Mouse (Mus musculus) heart, embryonic 14.5 days (tissue): ENCODE measurements around the gene Insl6. TPM values are rescaled to one million over a fixed set of nuclear protein-coding genes. Genes with fewer than 3 reads are reported as not detected.

Experiments used
- ATAC-seq: fragments of 200-750 bp; cut with Nextera tagmentation; 2 replicates; pipeline ENCODE4 v1.8.0; 2017; ENCODE audit warnings: low read depth, moderate TSS enrichment; ENCODE audit not compliant: insufficient number of reproducible peaks, insufficient read depth, low FRiP score
- H3K27ac ChIP-seq, 2 experiments: fragments of 200-500 bp in 1 of 2; fragments of 300-500 bp in 1 of 2; sonication (generic) in 1 of 2; replicated peaks in 1 of 2; 2 replicates each; pipeline ENCODE4 v1.5.1; 2012 to 2014; ENCODE audit warnings: low read depth in 2 of 2, low read length in 2 of 2, control low read depth in 1 of 2, mild to moderate bottlenecking in 1 of 2, mixed read lengths in 1 of 2; ENCODE audit not compliant: control insufficient read depth in 1 of 2, insufficient read depth in 1 of 2
- H3K27me3 ChIP-seq: fragments of 300-500 bp; sonication (generic); 2 replicates; pipeline ENCODE4 v1.6.1; 2014; ENCODE audit warnings: mild to moderate bottlenecking, low read length, control low read depth; ENCODE audit not compliant: control insufficient read depth, insufficient read depth
- H3K36me3 ChIP-seq: fragments of 300-500 bp; sonication (generic); 2 replicates; pipeline ENCODE4 v1.6.1; 2014; ENCODE audit warnings: mild to moderate bottlenecking, control low read depth, low read length, mixed read lengths; ENCODE audit not compliant: control insufficient read depth, insufficient read depth
- H3K4me1 ChIP-seq, 2 experiments: fragments of 200-500 bp in 1 of 2; fragments of 300-500 bp in 1 of 2; sonication (generic) in 1 of 2; 2 replicates each; pipeline ENCODE4 v1.6.1; 2012 to 2014; ENCODE audit warnings: low read length in 2 of 2, control low read depth in 1 of 2, mixed read lengths in 1 of 2; ENCODE audit not compliant: control insufficient read depth in 2 of 2, insufficient read depth in 2 of 2
- H3K4me2 ChIP-seq: fragments of 300-500 bp; sonication (generic); 2 replicates; pipeline ENCODE4 v1.6.1; 2014; ENCODE audit warnings: mild to moderate bottlenecking, low read length
- H3K4me3 ChIP-seq, 2 experiments: fragments of 200-500 bp in 1 of 2; fragments of 300-500 bp in 1 of 2; sonication (generic) in 1 of 2; 2 replicates each; pipeline ENCODE4 v1.5.1; 2012 to 2014; ENCODE audit warnings: low read length in 2 of 2, mild to moderate bottlenecking in 2 of 2, control low read depth in 1 of 2, low read depth in 1 of 2, moderate library complexity in 1 of 2; ENCODE audit not compliant: control insufficient read depth in 1 of 2, insufficient read depth in 1 of 2
- H3K9ac ChIP-seq: fragments of 300-500 bp; sonication (generic); 2 replicates; pipeline ENCODE4 v1.6.1; 2014; ENCODE audit warnings: mild to moderate bottlenecking, low read length
- H3K9me3 ChIP-seq: fragments of 300-500 bp; sonication (generic); 2 replicates; pipeline ENCODE4 v1.6.1; 2016; ENCODE audit warnings: low read length, control low read depth; ENCODE audit not compliant: control insufficient read depth
- WGBS: fragments of 180-500 bp; shearing (Covaris S2); extraction: QIAGEN DNeasy Blood & Tissue Kit; methylation state at CpG from one replicate; pipeline ENCODE4 v1.1.7; 2014; 5-methylcytosine and 5-hydroxymethylcytosine counted together
- polyA plus RNA-seq: library from polyadenylated mRNA; unstranded; fragments of >200 nt; fragmentation: Nextera tagmentation; extraction: Ambion mirVana; gene quantifications from 2 replicates; pipeline ENCODE4 v1.2.1, GENCODE M21; 2014

Insl6 gene
- polyA plus RNA-seq, 1 experiment from 2014 or later: 4.0 TPM

- WGBS: 94% methylated on average over 1 of the region's 1 CpGs
Observed at GRCm38 (mm10) chr19:29297366-29297765, 27.8 kb downstream of the Insl6 start.

GRCm38 (mm10) chr19:29296166-29296565, 29.0 kb downstream of the Insl6 start:
- no peak overlapping the region for H3K4me3 ChIP-seq
- no peaks in the 10 kb centered on the region for H3K9me3 ChIP-seq
- no peak overlapping the region for H3K4me2 ChIP-seq
- ATAC-seq: no peak
- H3K9ac ChIP-seq: no peak overlapping the region
- no peaks in the 10 kb centered on the region for H3K27me3 ChIP-seq
- no peak overlapping the region for H3K27ac ChIP-seq
- H3K36me3 ChIP-seq: peaks cover 69% of the 10 kb centered on the region
- peaks cover 5 to 6% of the 10 kb centered on the region in 2 experiments; a peak in 3 of 4 replicates for H3K4me1 ChIP-seq

More at GRCm38 (mm10) chr19:29297366-29297765, 27.8 kb downstream of the Insl6 start:
- Histone ChIP-seq H3K27ac (no peak overlapping the region), H3K27me3 (no peaks in the 10 kb centered on the region), H3K36me3 (peaks cover 67% of the 10 kb centered on the region), H3K4me3 (no peak overlapping the region), H3K4me2 (no peak overlapping the region), H3K9ac (no peak overlapping the region), H3K4me1 (peaks cover 2% of the 10 kb centered on the region in 2 experiments; a peak in 3 of 4 replicates), H3K9me3 (no peaks in the 10 kb centered on the region)
- no peak for ATAC-seq

- Histone ChIP-seq H3K27me3 (no peaks in the 10 kb centered on the region), H3K9me3 (no peaks in the 10 kb centered on the region), H3K27ac (no peak overlapping the region), H3K36me3 (peaks cover 61% of the 10 kb centered on the region), H3K4me1 (peaks cover 5 to 6% of the 10 kb centered on the region in 2 experiments; a peak in 3 of 4 replicates), H3K4me2 (no peak overlapping the region), H3K4me3 (no peak overlapping the region), H3K9ac (no peak overlapping the region)
- ATAC-seq: no peak
- 69% methylated on average over 2 of the region's 2 CpGs for WGBS
Observed at GRCm38 (mm10) chr19:29294756-29295155, 30.4 kb downstream of the Insl6 start.

GRCm38 (mm10) chr19:29292546-29292945, 32.6 kb downstream of the Insl6 start:
- ATAC-seq: no peak
- no peak overlapping the region for H3K4me3 ChIP-seq
- H3K9me3 ChIP-seq: no peaks in the 10 kb centered on the region
- H3K27ac ChIP-seq: peak overlapping the region in 1 of 2 experiments; percentile 3; a peak in 2 of 4 replicates
- H3K4me1 ChIP-seq: peaks cover 5 to 6% of the 10 kb centered on the region in 2 experiments; a peak in 3 of 4 replicates
- H3K4me2 ChIP-seq: no peak overlapping the region
- H3K9ac ChIP-seq: no peak overlapping the region
- H3K27me3 ChIP-seq: no peaks in the 10 kb centered on the region
- 40% methylated on average over 4 of the region's 4 CpGs for WGBS
- peaks cover 53% of the 10 kb centered on the region for H3K36me3 ChIP-seq

GRCm38 (mm10) chr19:29291532-29291931, 33.6 kb downstream of the Insl6 start:
- no peak overlapping the region for H3K4me3 ChIP-seq
- no peak overlapping the region for H3K9ac ChIP-seq
- peaks cover 5 to 6% of the 10 kb centered on the region in 2 experiments; a peak in 3 of 4 replicates for H3K4me1 ChIP-seq
- H3K9me3 ChIP-seq: no peaks in the 10 kb centered on the region
- no peak for ATAC-seq
- peaks cover 58% of the 10 kb centered on the region for H3K36me3 ChIP-seq
- no peaks in the 10 kb centered on the region for H3K27me3 ChIP-seq
- H3K27ac ChIP-seq: no peak overlapping the region; a peak in 1 of 4 replicates
- WGBS: 86% methylated on average over 14 of the region's 14 CpGs
- H3K4me2 ChIP-seq: no peak overlapping the region

- H3K4me3 ChIP-seq: no peak overlapping the region
- H3K9ac ChIP-seq: no peak overlapping the region
- H3K27me3 ChIP-seq: no peaks in the 10 kb centered on the region
- peaks cover 64% of the 10 kb centered on the region for H3K36me3 ChIP-seq
- WGBS: 82% methylated on average over 8 of the region's 8 CpGs
- no peak overlapping the region for H3K4me2 ChIP-seq
- no peak overlapping the region for H3K27ac ChIP-seq
- peaks cover 5 to 6% of the 10 kb centered on the region in 2 experiments; a peak in 3 of 4 replicates for H3K4me1 ChIP-seq
- no peaks in the 10 kb centered on the region for H3K9me3 ChIP-seq
- no peak for ATAC-seq
Observed at GRCm38 (mm10) chr19:29287863-29288262, 37.3 kb downstream of the Insl6 start.

- H3K9ac ChIP-seq: no peak overlapping the region
- WGBS: 37% methylated on average over 7 of the region's 7 CpGs
- no peaks in the 10 kb centered on the region for H3K9me3 ChIP-seq
- H3K4me3 ChIP-seq: no peak overlapping the region
- H3K4me1 ChIP-seq: no peaks in the 10 kb centered on the region
- no peaks in the 10 kb centered on the region for H3K27me3 ChIP-seq
- H3K4me2 ChIP-seq: no peak overlapping the region
- peaks cover 54% of the 10 kb centered on the region for H3K36me3 ChIP-seq
- no peak overlapping the region for H3K27ac ChIP-seq
- ATAC-seq: no peak
Observed at GRCm38 (mm10) chr19:29285451-29285869, 39.7 kb downstream of the Insl6 start.

- WGBS: 83% methylated on average over 6 of the region's 6 CpGs
- Histone ChIP-seq H3K9me3 (no peaks in the 10 kb centered on the region), H3K4me1 (no peaks in the 10 kb centered on the region), H3K4me2 (no peak overlapping the region), H3K36me3 (peaks cover 50% of the 10 kb centered on the region), H3K27ac (no peak overlapping the region), H3K4me3 (no peak overlapping the region), H3K9ac (no peak overlapping the region), H3K27me3 (no peaks in the 10 kb centered on the region)
- ATAC-seq: no peak
Observed at GRCm38 (mm10) chr19:29278944-29279587, 46.1 kb downstream of the Insl6 start.
